Mouse (Mus musculus) layer of hippocampus, postnatal 14 days (tissue): ENCODE data around the gene Gm44973. TPM values are rescaled to one million over a fixed set of nuclear protein-coding genes. Genes with fewer than 3 reads are reported as not detected.
"Not testable (repeated sequence)": the region's sequence is repeated elsewhere in the genome, so short reads cannot be mapped to it uniquely, and the experiment has no call there.

Experiments
- DNase-seq, 2 experiments: peaks; one replicate each; pipeline ENCODE4 v3.0.0; 2021 to 2022; ENCODE audit warnings: low spot score in 2 of 2, mixed read lengths in 1 of 2
- total RNA-seq, 2 experiments: library from RNA; stranded (reverse); gene quantifications; 2 replicates each; pipeline ENCODE4 v1.2.3; 2021

Gm44973 gene
- total RNA-seq, 2 experiments from 2014 or later: not detected

DNA sequence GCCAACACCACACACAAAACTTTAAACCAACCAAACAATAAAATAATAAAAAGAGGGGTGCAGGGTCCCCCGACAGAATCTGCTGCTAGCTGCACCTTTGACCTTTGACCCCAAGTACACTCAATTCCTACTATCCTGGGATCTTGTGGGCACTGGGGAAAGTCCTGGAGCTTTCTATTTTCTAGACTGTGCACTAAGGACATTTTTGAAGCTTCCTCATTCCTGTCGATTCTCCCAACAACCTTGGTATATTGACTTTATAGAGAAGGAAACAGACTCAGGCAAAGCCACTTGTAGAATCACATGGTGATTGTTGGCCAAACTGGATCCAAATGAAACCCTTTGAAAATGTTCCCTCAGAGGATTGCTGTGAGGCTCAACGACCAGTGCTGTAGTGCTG is 761 bp downstream of the Gm44973 start:
- DNase-seq: no peak

DNA sequence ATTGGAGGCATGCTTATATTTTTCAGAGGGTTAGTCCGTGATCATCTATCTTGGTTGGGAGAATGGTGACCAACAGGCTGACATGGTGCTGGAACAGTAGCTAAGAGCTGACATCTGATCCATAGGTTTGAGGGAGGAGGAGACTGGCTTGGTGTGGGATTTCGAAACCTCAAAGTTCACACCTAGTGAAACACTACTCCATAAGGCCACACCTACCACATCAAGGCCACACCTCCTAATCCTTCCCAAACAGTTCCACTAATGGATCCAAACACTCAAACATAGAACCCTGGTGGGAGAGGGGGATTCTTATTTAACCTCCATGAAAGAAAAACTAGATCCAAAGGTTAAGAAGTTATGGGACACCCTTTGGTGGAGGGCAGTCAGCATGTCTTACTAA is 1.6 kb downstream of the Gm44973 start:
- no peak for DNase-seq

DNA sequence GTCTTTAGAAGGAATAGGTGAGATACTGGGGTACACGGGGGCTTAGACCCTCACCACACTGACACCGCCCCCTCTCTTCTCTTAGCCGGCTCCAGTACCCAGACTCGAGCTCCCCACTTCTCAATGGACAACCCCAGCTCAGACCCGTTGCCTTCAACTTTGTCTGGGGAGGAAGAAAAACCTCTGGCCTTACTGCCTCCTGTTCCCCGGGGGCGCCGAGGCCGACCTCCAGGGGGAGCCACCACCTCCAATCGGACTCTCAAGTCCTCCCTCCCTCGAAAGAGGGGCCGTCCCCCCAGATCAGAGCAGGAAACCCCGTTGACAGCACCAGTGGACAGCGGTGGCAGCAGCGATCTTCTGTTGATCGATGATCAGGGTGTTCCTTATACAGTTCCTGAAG is 2.1 kb downstream of the Gm44973 start:
- no peak for DNase-seq

DNA sequence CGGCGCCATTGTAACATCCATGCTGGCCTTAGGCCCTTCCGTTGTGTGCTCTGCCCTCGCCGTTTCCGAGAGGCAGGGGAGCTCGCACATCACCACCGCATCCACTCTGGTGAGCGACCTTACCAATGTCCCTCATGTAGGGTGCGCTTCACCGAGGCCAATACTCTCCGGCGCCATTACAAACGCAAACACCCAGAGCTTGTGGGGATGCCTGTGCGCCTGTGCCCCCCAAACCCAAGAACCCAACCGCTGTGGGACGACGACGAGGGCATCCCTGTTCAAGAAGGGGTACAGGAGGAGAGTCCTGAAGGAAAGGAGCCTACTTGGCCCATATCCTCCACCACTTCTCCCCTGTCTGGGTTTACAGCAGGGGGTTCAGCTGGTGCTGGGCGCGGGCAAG is 2.6 kb downstream of the Gm44973 start:
- no peak for DNase-seq

DNA sequence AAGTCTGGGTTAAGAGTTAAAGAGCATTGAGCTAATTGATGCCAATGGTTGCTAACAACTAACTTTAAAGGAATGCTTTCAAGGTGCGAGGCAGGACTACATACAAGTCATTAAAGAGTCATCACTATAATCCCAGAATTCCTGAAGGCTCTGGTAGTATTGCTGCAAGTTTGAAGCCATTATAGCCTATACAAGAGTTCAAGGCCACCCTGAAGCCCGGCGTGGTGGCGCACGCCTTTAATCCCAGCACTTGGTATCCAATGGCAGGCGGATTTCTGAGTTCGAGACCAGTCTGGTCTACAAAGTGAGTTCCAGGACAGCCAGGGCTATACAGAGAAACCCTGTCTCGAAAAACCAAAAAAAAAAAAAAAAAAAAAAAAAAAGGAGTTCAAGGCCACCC is 4.3 kb downstream of the Gm44973 start:
- DNase-seq: not testable (repeated sequence)

DNA sequence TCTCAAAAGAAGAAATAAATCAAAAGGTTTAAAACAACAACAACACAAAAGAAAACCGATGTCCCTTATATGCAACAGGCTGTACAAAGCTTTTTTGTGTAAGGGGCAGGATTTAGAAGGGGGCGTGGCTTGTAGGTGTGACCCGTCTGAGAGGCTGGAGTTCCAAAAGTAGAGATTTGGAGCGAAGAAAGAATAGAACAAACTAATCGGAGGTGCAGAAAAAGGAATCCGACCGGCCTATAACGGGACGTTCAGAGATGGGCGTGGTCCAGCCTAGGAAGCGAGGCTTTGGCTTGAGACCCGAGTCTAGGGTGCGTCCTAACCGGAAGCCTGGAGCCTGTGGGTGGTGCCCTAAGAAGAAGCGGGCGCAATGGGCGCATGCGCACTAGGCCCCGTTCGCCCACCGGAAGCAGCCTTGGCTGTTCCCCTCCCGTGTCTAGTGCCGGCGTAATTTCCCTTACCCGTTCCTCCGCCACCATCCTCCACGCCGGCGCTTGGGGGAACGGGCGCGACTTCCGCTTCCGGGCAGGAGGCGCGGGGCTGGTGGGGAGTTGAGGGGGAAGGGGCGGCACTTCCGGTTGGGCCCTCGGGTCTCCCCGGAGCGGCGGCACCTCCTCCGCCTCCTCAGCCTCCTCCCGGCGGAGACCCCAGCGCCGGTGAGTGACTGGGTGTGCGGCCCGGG is 4.8 kb downstream of the Gm44973 start, which contains the start of the genes Zfp865 and Ccdc106:
Gene Zfp865, plus strand, starts transcription at position 377 of the 682 bp plus-strand sequence.
Gene Ccdc106, plus strand, starts transcription at position 554 of the 682 bp plus-strand sequence.
- peak; percentile 99 to 100 for DNase-seq

DNA sequence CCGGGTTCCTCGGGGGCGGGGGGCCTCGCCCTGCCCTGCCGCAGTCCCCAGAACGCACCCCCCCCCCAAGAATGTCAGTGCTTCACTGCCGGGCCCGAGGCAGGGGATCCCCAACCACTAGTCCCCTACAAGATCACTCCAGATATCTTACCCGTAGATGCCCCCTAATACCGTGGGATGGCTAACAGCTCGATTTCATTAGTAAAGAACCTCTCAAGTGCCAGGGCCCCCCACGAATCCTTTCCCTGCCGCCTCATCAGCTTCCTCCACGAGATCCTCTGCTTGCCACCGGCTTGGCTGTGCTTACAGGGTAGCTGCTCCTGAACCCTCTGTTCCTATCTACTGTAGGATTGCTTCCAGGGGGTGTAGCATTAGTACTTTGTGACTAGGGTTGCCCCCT is 5.4 kb downstream of the Gm44973 start:
- DNase-seq: no peak

DNA sequence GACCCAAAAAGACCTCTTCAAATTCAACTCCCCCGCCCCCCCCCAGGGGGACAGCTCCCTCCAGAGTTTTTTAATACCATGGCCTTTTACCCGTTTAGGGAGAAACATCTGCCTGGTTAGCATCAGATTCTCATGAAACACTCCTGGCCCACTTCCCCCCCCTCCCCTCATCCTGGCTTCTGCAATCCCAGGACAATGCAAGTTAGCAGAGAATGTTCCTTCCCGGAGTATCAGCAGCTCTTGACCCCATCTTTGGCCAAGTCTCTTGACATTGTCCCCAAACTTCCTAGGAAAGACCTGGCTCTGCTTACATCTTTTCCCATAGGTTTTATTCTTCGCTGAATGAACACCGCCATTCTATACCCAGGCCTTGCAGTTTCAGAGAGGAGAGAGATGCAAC is 5.9 kb downstream of the Gm44973 start:
- no peak for DNase-seq

DNA sequence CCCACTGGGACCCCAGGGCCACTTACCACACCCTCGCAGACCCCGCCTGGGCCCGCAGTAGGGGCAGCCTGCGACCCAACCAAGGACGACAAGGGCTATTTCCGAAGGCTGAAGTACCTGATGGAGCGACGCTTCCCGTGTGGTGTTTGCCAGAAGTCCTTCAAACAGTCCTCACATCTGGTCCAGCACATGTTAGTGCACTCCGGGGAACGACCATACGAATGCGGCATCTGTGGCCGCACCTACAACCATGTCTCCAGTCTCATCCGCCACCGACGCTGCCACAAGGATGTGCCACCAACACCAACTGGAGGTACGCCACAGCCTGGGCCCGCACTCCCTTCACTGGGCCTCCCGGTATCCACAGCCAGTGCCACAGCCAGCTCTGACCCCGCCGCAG is 14.2 kb downstream of the Gm44973 start:
- DNase-seq: no peak

DNA sequence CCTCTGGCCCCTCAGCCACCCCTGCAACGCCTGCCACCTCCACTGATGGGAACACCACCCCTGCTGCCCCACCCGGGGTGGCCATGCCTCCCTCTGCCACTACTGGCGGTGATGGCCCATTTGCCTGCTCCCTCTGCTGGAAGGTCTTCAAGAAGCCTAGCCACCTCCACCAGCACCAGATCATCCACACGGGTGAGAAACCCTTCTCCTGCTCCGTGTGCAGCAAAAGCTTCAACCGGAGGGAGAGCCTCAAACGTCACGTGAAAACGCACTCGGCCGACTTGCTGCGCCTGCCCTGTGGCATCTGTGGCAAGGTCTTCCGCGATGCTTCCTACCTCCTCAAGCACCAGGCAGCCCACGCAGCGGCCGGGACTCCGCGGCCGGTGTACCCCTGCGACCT is 14.7 kb downstream of the Gm44973 start:
- no peak for DNase-seq

DNA sequence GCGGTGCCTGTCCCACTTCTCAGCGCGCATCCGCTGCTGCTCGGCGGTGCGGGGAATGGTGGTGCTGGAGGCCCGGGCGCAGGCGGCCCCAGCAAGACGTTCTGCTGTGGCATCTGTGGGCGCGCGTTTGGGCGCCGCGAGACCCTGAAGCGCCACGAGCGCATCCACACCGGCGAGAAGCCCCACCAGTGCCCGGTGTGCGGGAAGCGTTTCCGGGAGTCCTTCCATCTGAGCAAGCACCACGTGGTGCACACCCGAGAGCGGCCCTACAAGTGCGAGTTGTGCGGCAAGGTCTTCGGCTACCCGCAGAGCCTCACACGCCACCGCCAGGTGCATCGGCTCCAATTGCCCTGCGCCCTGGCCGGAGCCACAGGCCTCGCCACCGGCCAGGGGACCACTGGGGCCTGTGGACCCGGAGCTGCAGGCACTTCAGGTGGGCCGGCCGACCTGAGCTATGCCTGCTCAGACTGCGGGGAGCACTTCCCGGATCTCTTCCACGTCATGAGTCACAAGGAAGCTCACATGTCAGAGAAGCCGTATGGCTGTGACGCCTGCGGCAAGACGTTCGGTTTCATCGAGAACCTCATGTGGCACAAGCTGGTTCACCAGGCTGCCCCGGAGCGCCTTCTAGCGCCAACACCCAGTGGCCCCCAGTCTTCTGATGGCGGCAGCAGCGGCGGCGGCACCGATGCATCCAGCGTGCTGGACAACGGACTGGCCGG is 15.4 kb downstream of the Gm44973 start:
- DNase-seq: no peak

DNA sequence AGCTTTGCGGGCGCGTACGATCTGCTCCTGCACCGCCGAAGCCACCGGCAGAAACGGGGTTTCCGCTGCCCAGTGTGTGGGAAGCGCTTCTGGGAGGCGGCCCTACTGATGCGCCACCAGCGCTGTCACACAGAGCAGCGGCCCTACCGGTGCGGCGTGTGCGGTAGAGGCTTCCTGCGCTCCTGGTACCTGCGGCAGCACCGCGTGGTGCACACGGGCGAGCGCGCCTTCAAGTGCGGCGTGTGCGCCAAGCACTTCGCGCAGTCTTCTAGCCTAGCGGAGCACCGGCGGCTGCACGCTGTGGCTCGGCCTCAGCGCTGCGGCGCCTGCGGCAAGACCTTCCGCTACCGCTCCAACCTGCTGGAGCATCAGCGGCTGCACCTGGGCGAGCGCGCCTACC is 16.2 kb downstream of the Gm44973 start:
- DNase-seq: no peak

DNA sequence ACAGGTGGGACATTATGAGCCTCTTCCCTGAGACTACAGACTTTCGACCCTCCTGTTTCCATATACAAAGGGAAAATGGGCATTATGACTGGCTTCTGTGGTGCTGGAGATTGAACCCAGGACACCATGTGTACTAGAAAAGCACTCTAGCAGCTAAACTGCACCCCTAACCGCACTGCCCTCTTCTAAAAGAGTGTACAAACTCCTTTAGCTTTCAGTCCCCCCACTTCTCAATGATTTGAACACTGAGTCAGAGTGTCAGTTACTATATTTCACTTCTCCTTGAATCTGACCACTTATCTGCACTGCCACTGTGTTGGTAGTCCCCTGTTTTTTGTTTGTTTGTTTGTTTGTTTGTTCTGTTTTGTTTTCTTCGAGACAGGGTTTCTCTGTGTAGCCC is 18.5 kb downstream of the Gm44973 start, which contains the start of gene 4632433K11Rik:
Gene 4632433K11Rik, plus strand, starts transcription at position 301 of the 400 bp plus-strand sequence.
- no peak for DNase-seq

DNA sequence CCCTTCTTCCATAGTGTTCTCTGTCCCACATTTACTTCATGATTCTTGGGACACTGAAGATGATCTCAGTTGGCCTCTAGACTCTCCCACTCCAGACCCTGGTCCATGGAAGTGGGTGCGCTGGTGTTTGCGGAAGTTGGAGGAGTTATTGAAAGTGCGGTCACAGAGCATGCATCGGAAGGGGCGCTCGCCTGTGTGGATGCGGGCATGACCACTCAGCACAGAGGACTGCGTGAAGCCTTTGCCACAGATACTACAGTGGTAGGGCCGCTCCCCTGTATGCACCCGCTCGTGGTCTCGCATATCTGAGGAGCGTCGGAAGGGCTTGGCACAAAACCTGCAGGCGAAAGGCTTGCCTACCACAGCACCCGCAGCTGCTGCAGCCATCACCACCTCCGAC is 20.3 kb downstream of the Gm44973 start:
- no peak for DNase-seq

DNA sequence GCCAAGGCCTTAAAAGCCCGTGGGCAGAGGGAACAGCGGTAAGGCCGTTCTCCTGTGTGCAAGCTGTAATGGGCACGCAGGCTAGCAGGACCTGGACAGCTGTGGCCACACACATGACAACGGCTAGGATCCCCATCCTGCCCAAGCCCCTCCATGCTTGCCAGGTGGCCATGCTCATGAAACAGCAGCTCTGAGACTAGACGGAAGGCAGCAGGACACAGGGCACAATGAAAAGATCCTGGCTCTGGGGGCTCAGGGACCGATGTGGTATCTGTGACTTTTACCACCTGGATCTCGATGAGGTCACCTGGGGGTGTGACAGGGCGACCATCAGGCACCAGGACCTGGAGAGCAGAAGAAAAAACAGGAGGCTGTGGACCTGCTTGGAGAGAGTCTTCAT is 20.8 kb downstream of the Gm44973 start:
- DNase-seq: no peak

DNA sequence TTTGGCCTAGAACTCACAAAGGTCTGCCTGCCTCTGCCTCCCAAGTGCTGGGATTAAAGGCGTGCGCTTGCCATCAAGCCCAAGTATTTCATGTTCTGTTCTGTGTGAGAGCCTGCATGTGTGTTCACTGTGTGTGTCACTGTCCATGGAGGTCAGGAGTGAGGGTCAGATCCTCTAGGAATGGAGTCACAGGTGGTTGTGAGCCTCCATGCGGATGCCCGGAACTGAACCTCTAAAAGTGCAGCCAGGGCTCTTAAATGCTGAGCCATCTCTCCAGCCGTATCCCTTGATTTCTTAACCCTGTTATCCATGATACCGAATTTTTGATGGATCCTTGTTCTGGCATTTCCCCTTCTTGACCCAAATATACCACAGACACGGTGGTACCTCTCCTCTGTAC is 21.7 kb downstream of the Gm44973 start:
- no peak for DNase-seq

DNA sequence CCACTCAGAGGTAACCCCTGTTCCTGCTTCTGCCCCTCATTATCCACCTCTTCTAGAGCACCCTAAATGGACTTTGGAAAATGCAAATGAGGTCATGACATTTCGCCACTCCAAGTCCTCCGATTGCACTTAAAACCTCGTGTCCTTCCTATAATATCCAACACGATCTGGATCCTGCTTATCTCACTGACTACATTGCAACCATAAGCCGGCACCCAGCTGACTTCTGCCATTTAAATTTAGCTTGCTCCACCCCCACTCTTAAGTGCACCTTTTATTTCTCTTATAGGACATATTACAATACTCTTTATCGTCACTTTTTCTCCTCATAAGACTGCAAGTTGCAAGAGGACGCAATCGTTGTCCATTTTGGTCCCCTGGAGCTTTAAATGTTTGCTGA is 22.2 kb downstream of the Gm44973 start:
- DNase-seq: no peak

DNA sequence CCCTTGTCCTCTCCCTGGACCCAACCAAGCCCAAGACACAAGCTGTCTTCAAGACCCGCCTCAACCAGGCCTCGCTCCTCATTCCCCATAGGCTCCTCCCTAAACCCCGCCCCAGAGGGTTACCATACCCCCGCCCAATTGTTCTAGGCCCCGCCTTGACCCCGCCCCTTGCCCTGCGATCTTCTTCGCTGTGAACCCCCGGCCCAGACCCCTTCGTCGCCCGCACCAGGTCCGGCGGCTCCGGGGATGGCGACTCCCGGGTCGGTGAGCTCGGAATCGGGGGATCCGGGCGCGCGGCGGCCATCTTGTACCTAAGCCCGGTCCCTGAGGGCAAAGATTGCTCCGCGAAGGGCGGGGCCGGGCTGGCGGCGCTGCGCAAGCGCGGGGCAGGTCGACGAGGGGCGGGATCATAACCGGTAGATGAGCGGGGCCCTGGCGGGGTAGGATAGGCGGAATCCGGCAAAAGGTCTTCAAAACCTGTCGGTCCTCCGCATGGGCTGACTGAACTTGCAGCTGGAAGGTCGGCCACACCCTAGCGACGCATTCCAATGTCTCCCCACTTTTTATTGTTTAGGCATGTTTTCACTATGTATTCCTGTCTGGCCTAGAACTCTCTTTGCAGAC is 22.9 kb downstream of the Gm44973 start, which contains the start of gene Zfp784:
Gene Zfp784, minus strand, starts transcription at position 338 of the 624 bp plus-strand sequence.
- DNase-seq: peak; percentile 91 to 95

DNA sequence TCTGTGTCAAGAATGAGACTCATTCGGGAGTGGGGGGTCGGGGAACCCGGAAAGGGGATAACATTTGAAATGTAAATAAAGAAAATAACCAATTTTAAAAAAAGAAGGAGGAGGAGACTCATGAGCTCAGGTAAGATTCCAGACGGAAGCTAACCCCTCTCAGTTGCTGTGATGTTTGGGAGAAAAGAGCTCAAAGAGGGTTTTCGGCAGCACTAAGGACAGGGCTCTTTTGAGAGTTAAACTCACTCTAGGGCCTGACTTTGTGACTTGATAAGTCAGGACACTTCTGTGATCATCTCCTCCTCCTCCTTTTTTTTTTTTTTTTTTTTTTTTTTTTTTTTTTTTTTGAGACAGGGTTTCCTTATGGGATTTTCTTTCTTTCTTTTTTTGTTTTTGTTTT is 23.6 kb downstream of the Gm44973 start:
- DNase-seq: no peak

DNA sequence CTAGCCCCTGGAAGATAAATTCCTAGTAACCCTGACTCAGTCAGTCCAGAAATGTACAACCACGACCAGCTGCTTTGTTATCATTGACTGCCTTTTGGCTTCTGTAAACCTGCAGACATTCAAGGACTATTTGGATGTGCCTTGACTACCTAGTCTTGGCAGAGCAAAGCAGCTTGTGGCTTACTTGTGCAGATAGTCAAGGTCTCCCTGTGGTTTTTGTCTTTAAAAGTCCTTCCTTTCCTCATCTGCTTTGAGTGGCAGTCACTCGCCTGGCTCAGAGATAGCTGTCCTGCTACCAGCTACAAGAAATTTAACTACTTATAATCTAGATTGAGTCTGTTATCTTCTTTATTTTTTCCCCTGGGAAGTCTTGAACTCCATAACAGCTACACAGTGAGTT is 29.7 kb downstream of the Gm44973 start:
- no peak for DNase-seq

DNA sequence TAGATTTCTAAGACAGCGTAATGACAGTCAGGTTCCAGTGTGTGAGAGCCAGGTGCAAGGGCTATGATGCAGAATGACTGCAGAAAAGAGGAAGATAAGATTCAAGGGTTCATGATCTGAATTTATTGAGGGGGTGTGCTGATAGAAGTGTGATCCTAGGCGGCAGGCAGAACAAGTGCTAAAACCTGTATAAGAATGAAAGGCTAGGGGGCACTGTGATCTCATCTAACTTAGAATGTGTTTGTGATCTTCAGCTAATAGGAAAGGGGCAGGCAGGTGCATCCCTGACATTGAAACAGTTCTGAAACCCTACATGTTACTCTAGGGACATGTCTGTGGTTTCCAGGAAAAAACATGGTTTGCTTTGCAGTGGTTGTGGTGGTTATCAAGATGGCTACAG is 30.8 kb downstream of the Gm44973 start:
- DNase-seq: no peak

DNA sequence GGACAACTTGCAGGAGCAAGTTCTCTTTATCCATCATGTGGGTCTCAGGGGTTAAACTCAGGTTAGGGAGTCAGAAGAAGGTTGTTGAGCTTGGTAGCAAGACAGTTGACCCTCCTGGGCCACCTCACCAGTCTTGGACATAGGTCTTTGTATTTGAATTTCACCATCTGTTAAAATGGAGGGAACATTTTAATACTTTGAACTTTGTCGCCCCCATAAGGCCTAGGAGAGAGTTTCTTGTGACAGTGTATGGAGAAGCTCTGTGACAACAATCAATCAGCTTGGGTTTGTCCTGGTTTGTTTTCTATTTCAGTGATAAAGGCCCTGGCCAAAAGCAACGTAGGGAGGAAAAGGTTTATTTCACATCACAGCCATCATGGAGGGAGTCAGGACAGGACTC is 32.0 kb downstream of the Gm44973 start:
- peak in 1 of 2 experiments; percentile 50 for DNase-seq
